Mouse (Mus musculus) heart, adult 2 months (tissue): ENCODE measurements around the gene Sec62.

Experiments used
- CTCF ChIP-seq: fragments of 200-600 bp; IDR thresholded peaks from 2 replicates; pipeline ENCODE4 v1.8.1; 2022; ENCODE audit warnings: antibody characterized with exemption, mild to moderate bottlenecking, moderate library complexity
- POLR2A ChIP-seq: fragments of 200-500 bp; IDR thresholded peaks from 2 replicates; pipeline ENCODE4 v1.6.1; 2011; ENCODE audit warnings: mild to moderate bottlenecking, low read depth, low read length, control low read depth; ENCODE audit not compliant: insufficient read depth

GRCm38 (mm10) chr3:30746006-30746405 is 46.7 kb upstream of the Sec62 start, which contains the start of gene Samd7:
- no peak for TF ChIP-seq POLR2A
- no peak for TF ChIP-seq CTCF
